Mouse (Mus musculus) 3T3-L1 (cell line): ENCODE data around the gene Atf7ip2.
"Not testable (repeated sequence)": the region's sequence is repeated elsewhere in the genome, so short reads cannot be mapped to it uniquely, and the experiment has no call there.

Experiments used
- DNase-seq: peaks from one replicate; pipeline ENCODE4 v3.0.0-alpha.2; 2015; ENCODE audit warnings: low read depth, low spot score

The Atf7ip2 gene

DNA sequence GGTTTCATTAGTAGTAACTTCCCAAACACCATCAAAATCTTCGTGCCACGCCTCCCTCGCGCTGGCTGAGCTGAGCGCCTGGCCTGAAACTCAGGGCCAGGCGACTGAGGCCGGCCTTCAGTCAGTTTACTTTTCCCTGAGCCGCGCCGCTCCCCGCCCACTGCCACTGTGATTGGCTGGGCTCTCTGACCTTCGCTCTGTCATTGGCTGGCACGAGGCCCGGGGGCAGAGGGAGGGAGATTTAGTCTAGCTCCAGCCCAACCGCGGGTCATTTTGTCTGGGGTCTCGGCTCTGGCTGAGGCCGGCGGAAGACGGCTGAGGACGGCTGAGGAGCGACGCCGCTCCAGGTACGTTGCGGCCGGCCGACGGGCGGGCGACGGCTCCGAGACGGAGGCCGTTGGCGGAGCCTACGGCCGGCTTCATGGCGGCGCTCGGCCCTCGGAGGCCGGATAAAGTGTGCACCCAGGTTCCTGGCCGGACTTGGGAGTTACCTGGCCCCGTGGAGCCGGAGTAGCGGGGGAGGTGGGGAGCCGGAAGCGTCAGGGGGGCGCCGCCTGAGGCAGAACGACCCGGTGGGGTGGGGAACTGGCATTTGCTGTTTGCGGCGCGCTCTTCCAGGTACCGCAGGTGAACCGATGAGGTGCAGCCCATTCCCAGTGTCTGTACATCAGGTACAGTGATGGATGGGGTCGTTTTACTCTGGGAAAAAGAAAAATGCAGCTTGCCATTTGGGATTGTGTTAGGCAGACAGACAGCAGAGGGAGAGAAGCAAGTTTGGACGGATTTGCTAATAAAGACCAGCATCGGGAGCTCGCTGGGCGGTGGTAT lies at the start of gene Atf7ip2:
TSS of gene Atf7ip2 (plus strand) at position 34 of the 828 bp plus-strand sequence.
- no peak for DNase-seq

DNA sequence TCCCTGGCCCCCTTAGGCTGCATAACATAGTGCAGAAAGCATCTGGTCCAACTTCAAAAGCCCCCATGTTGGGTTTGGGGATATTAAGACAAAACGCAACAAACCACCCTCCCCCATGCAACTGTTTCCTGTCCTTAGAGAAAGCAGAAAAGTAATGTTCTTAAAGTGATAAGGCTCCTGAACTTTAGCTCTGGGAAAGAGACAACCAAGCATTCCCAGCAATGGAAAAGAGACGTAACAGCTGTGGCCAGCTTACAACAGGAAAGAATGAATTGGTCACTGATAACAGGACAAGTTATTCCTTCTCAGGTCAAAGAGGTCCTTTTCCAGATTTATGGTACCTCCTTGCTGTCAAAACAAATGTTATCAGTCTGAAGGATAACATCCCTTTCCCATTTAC lies 49.3 kb upstream of the Atf7ip2 start:
- no peak for DNase-seq

DNA sequence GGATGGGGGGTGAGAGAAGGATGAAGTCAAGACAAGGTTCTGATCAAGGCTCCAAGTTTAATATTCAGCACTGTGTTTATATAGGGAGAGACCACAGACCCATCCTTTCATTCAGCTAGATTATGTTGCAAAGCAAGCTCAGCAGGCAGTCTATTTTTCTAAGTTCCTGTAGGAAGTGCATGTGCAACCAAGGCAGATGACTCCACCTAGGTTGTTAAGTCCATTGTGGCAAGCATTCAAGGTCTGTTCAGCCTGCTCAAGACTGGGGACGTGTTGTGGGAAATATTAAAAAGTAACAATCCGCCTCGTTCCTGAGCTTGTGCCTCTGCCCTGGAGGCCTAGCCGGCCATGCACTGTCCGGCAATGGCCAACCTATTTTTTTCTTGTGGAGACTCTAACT lies 45.1 kb upstream of the Atf7ip2 start:
- no peak for DNase-seq

- DNase-seq: no peak
Measured at GRCm38 (mm10) chr16:10169123-10169905, 23.2 kb upstream of the Atf7ip2 start.

DNA sequence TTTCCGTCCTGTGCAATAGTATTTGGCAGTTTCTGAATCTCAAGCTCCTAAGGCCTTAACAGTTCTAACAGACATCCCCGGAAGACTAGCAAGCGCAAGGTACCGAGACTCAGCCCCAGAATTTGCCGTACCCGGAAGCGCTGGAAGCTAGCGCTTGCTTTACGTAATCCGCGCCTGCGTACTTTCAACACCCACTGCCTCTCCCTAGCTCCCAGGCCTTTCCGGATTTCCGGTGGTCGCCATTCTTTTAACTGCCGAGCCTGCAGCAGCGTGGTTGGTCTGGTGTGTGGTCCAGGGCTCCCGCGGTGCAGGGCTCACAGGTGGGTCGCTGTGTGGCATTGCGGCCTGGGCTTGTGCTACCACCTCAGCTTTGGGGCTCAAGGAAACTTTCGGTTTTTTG lies 22.5 kb upstream of the Atf7ip2 start, which contains the start of gene Rpl39l:
TSS of gene Rpl39l (plus strand) at position 222 of the 400 bp plus-strand sequence.
- DNase-seq: no peak

- no peak for DNase-seq
Measured at GRCm38 (mm10) chr16:10171276-10171675, 21.2 kb upstream of the Atf7ip2 start.

DNA sequence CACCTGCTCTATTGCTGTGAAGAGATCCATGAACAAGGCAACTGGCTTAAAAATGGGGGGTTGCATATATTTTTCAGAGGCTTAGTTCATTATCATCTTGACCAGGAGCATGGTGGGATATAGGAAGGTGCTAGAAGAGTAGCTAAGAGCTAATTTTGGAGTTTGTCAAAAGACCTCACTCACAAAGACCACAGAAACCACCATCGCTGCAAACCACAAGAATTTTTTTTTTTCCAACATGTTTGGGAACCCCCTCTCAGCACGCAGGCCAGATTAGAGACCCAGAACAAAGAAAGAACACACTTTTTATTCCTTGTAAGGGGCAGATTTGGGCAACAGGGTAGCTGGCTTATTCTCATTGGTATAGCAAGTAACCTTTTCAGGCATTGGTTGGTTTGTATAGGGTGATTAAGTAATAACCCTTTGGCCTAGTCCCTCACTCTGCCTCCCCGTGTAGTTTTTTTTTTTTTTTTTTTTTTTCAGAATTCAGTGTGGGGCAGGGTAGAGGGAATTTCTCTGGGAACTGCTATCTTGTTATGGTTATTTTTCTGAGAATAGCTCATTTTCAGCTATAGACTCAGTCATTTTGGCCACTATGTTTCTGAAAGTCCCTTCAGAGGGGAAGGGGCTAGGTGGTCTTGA lies 20.2 kb upstream of the Atf7ip2 start:
- no peak for DNase-seq

DNA sequence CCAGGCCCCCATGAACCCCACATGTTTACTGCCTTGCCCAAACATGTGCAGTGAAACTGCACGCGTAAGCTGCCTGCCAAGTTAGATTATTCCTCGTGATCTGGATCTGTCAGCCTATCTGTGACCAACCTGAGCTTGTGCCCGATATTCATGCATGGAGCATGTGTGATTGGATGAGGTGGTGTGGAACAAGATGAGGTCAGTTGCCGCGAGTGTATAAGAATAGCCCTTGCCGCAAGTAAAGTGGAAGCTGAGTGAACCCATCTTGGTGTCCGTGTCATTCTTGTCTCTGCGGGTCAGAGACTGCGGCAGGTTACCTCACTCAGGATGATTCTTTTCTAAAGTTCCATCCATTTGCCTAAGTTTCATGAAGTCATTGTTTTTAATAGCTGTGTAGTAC lies 5.1 kb upstream of the Atf7ip2 start:
- DNase-seq: not testable (repeated sequence)

DNA sequence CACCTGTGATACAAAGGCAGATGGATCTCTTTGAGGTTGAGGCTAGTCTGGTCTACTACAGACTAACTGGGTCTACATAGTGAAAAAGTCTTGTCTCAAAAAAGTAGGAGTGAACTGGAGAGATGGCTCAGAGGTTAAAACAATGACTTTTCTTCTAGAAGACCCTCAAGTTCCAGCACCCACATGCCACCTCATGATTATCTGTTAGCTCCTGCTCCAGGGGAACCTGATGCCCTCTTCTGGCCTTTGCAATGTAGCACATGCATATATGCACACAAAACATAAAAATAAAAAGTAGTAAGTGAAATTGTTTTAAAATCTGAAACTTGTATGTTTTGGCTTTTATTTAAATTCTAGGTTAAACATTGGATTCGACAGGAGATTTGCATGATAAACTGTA lies 16.3 kb downstream of the Atf7ip2 start:
- no peak for DNase-seq

GRCm38 (mm10) chr16:10216366-10216765 lies 23.9 kb downstream of the Atf7ip2 start:
- DNase-seq: not testable (repeated sequence)

GRCm38 (mm10) chr16:10217020-10217419 lies 24.5 kb downstream of the Atf7ip2 start:
- not testable (repeated sequence) for DNase-seq

- no peak for DNase-seq
Measured at GRCm38 (mm10) chr16:10227361-10227760, 34.8 kb downstream of the Atf7ip2 start.

GRCm38 (mm10) chr16:10236601-10237000 lies 44.1 kb downstream of the Atf7ip2 start:
- DNase-seq: no peak

DNA sequence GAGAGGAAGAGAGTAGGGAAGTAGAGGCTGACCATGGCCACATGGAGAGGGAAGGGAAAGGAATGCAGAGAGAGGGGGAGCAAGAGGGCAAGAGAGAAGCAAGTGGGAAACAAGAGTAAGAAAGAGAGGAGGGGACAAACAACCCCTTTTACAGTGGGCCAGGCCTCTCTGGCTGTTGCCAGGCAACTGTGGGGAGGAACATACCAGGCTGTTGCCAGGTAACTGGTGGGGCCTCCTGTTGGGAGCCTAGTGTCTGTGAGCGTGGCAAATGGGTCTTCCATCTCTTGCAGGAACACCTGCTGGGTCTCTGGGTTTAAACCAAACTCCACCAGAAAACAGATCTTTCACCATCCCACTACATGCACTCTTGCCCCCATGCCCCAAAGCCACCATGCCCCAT lies 61.5 kb downstream of the Atf7ip2 start:
- no peak for DNase-seq

- peak; percentile 88 for DNase-seq
Measured at GRCm38 (mm10) chr16:10272256-10272655, 79.7 kb downstream of the Atf7ip2 start.

DNA sequence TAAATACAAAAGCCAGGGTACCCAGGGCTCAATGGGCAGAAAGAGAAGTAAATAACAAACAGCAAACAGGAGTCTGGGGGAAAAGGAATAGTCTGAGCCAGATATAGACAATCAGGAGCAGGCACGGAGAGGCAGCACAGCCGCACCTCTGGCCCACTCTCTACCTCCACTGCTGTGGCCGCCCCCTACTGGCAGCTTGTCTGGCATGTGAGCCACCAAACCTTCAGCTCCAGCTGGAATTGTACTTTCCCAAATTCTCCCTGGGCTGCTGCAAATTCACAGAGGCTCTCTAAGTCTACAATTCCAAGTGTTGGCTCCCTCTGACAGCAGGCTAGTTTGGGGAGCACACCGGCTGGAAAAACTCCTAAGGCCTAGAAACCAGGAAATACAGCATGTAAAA lies 82.0 kb downstream of the Atf7ip2 start:
- DNase-seq: no peak

GRCm38 (mm10) chr16:10276778-10277177 lies 84.3 kb downstream of the Atf7ip2 start:
- peak; percentile 35 for DNase-seq

- peak; percentile 96 for DNase-seq
Measured at GRCm38 (mm10) chr16:10280286-10280951, 87.9 kb downstream of the Atf7ip2 start.

DNA sequence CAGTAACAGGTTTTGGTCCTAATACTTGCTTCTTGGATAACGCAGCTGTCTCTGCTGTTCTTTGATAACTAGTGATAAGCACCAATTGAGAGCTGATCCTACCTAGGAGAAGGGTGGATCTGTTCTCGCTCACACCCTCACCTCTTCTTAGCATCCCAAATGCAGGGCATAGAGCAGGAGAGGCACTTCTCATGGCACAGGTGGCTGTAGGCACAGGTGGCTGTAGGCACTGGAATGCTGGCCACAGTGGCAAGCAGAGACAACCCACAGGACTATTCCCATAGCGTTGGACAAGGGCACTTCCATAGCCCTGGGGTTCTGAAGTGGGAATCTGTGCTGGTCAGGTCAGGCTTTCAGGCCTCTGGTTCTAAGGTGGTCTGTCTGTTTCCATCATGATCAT lies 89.4 kb downstream of the Atf7ip2 start:
- no peak for DNase-seq

- DNase-seq: peak; percentile 92
Measured at GRCm38 (mm10) chr16:10286513-10287268, 94.2 kb downstream of the Atf7ip2 start.

GRCm38 (mm10) chr16:10288115-10288514 lies 95.6 kb downstream of the Atf7ip2 start:
- DNase-seq: peak; percentile 48
